Mouse (Mus musculus) embryonic fibroblast, embryonic 13.5 days (primary cell): ENCODE data around the gene Chrnb4. TPM values are rescaled to one million over a fixed set of nuclear protein-coding genes. Genes with fewer than 3 reads are reported as not detected.

Experiments
- H3K27ac ChIP-seq: 2 replicates; pipeline ENCODE4 v1.5.1; 2012; ENCODE audit warnings: low read length, control low read depth, inconsistent platforms; ENCODE audit not compliant: insufficient read depth
- H3K4me1 ChIP-seq: 2 replicates; pipeline ENCODE4 v1.6.1; 2011; ENCODE audit warnings: low read length; ENCODE audit not compliant: control insufficient read depth, insufficient read depth
- H3K4me3 ChIP-seq: 2 replicates; pipeline ENCODE4 v1.5.1; 2011; ENCODE audit warnings: mild to moderate bottlenecking, control low read depth, low read length; ENCODE audit not compliant: insufficient read depth
- CTCF ChIP-seq: IDR thresholded peaks from 2 replicates; pipeline ENCODE4 v1.5.1; 2011; ENCODE audit warnings: mild to moderate bottlenecking, control low read depth, low read length, moderate library complexity, borderline replicate concordance; ENCODE audit not compliant: insufficient read depth
- POLR2A ChIP-seq: IDR thresholded peaks from 2 replicates; pipeline ENCODE4 v1.6.1; 2011; ENCODE audit warnings: low read depth, mild to moderate bottlenecking, control low read depth, low read length, moderate library complexity
- polyA plus RNA-seq: library from polyadenylated mRNA; stranded (reverse); fragments of >200 nt; gene quantifications from 2 replicates; pipeline ENCODE4 v1.2.4, GENCODE M21; 2011; ENCODE audit warnings: low read depth; ENCODE audit not compliant: missing spikeins, insufficient read length

Chrnb4 gene
- polyA plus RNA-seq, 1 experiment, result not detected

DNA sequence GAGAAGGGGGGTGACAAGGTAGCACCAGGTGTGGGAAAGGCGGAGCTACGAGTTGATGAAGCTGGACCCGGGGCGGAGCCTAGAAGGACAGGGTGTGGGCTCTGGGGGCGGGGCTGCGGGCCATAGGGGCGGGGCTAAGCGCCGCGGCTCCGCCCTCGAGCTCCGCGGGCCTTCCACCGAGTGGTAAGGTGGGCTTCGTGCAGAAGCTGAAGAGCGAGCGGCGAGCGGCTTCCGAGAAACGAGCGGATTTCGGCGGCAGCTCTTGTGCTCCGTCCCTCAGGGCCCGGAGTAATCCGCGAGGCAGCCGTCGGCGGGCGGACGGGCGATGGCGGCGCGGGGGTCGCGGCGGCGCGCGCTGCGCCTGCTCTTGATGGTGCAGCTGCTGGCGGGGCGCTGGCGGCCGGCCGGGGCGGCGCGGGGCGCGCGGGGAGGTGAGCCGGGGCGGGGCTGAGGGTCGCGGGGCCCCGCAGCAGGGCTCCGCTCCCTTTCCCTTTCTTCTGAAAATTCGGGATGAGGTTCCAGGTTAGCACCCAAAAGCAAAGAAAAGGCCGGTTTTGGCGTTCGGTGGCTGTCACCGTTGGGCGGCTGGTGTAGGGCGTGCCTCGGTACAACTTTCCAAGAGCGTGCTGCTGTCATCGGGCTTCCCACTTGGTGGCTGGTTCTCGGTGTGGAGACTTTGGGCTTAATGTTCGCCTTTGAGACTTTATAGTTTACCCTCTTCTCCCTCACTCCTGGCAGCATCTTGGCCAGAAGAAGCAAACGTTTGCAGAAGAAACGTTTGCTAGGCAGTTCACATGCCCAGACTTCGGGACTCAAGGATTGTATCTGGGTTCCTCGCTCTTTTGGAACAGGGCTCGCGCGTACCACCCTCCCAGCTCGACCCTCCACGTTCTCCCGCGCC lies 67.0 kb downstream of the Chrnb4 start:
- Histone ChIP-seq H3K27ac (no peak overlapping the region), H3K4me1 (no peaks in the 10 kb centered on the region), H3K4me3 (peak overlapping the region; percentile 29)
- no peak for TF ChIP-seq POLR2A
- no peak for TF ChIP-seq CTCF

DNA sequence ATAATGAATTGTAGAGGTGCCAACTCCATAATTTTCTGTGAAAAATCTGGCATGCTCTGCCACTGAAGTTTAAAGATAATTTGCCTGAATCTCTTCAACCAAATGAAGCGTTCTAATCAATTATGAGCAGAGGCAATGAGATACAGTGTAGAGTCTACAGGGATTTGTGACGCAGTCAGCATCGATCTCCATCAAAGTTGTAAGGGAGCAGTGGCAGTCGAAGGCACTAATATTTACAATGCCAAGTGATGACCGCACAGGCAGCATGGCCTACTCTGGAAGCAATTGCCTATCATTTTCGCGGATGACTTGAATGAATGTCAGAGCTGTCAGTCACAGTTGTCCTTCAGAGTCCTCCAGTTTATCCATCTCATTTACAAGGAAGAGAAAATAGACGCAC lies 67.9 kb downstream of the Chrnb4 start, which contains the start of gene Chrna5:
Chrna5 (plus strand) TSS at position 207 of the 400 bp plus-strand sequence.
- peak within 1 kb of the TSS; percentile 29 for H3K4me3 ChIP-seq
- H3K4me1 ChIP-seq, result no peaks in the 10 kb centered on the region
- TF ChIP-seq CTCF, result no peak
- TF ChIP-seq POLR2A, result no peak
- no peak within 1 kb of the TSS for H3K27ac ChIP-seq

Other genes starting within 250 kb of the Chrnb4 start
- 70.4 and 78.4 TPM in 2 replicates for gene Ireb2, start 185.0 kb downstream of the Chrnb4 start, polyA plus RNA-seq
- gene Hykk, start 131.5 kb downstream of the Chrnb4 start, polyA plus RNA-seq, result 8.2 TPM in 2 replicates
- gene Psma4, start 98.0 kb downstream of the Chrnb4 start, polyA plus RNA-seq, result 238 and 265 TPM in 2 replicates
- 0.65 and 4.8 TPM in 2 replicates for gene AY074887, start 97.8 kb downstream of the Chrnb4 start, polyA plus RNA-seq
- gene Chrna5, start 67.9 kb downstream of the Chrnb4 start, polyA plus RNA-seq, result not detected in 2 replicates
- gene Chrna3, start 22.2 kb downstream of the Chrnb4 start, polyA plus RNA-seq, result not detected in 2 replicates
- 33.4 and 40.7 TPM in 2 replicates for gene Ube2q2, start 100.1 kb upstream of the Chrnb4 start, polyA plus RNA-seq
- 30.0 and 30.1 TPM in 2 replicates for gene Fbxo22, start 160.1 kb upstream of the Chrnb4 start, polyA plus RNA-seq